Mouse (Mus musculus): ENCODE data around the gene Mettl5. TPM values are rescaled to one million over a fixed set of nuclear protein-coding genes. Genes with fewer than 3 reads are reported as not detected.
A peak's percentile ranks its signal among the peaks of the same experiment; 100 is the strongest.

Mettl5 gene
- polyA plus RNA-seq, 1 experiment from 2014 or later = 27.8 TPM

GRCm38 (mm10) chr2:69862117-69862657 lies 23.2 kb downstream of the Mettl5 start:
- Histone ChIP-seq H3K27me3 (ENCODE audit: insufficient read depth, low read length) (no peaks in the 10 kb centered on the region), H3K9me3 (ENCODE audit: low read length) (no peaks in the 10 kb centered on the region), H3K4me1 (ENCODE audit: insufficient read depth) (peaks cover 11% of the 10 kb centered on the region), H3K4me3 (ENCODE audit: low read depth, low read length) (peak overlapping the region; percentile 99), H3K9ac (replicated peaks) (peak overlapping the region; percentile 100), H3K4me2 (ENCODE audit: low read depth, low read length) (peak overlapping the region; percentile 90), H3K27ac (ENCODE audit: low read depth) (peak overlapping the region; percentile 96), H3K36me3 (replicated peaks; ENCODE audit: insufficient read depth, low read length) (peaks cover 14% of the 10 kb centered on the region)
- no peak; the same call in 1 of the 2 replicates for ATAC-seq
- no peak for DNase-seq
- TF ChIP-seq CTCF (IDR thresholded peaks at IDR 0.05; ENCODE audit: low read depth) (no peak), EP300 (IDR thresholded peaks at IDR 0.05; ENCODE audit: low read depth) (no peak)
- WGBS (ENCODE audit: insufficient replicate concordance) = 3% methylated on average over 13 of the region's 13 CpGs

- H3K27me3 ChIP-seq (ENCODE audit: insufficient read depth, low read length) = no peaks in the 10 kb centered on the region
- TF ChIP-seq CTCF (IDR thresholded peaks at IDR 0.05; ENCODE audit: low read depth) (no peak), EP300 (IDR thresholded peaks at IDR 0.05; ENCODE audit: low read depth) (no peak)
- DNase-seq (peak; percentile 95), ATAC-seq (peak; percentile 97)
- H3K4me3 ChIP-seq (ENCODE audit: low read depth, low read length) = peak within 1 kb of the TSS; percentile 99
- peaks cover 11% of the 10 kb centered on the region for H3K4me1 ChIP-seq (ENCODE audit: insufficient read depth)
- WGBS (ENCODE audit: insufficient replicate concordance) = under 1% methylated on average over 66 of the region's 66 CpGs
- no peaks in the 10 kb centered on the region for H3K9me3 ChIP-seq (ENCODE audit: low read length)
- H3K4me2 ChIP-seq (ENCODE audit: low read depth, low read length) = peak within 1 kb of the TSS; percentile 90
- peaks cover 11% of the 10 kb centered on the region for H3K36me3 ChIP-seq (replicated peaks; ENCODE audit: insufficient read depth, low read length)
- peak within 1 kb of the TSS; percentile 96 for H3K27ac ChIP-seq (ENCODE audit: low read depth)
- H3K9ac ChIP-seq (replicated peaks) = peak within 1 kb of the TSS; percentile 100
Observed at GRCm38 (mm10) chr2:69861485-69862091, 23.8 kb downstream of the Mettl5 start, which contains the start of gene Ssb. Gene Ssb (plus strand): TSS chr2:69861562.

- H3K36me3 ChIP-seq (replicated peaks; ENCODE audit: insufficient read depth, low read length) = peaks cover 7% of the 10 kb centered on the region
- peak overlapping the region; percentile 90 for H3K4me2 ChIP-seq (ENCODE audit: low read depth, low read length)
- WGBS (ENCODE audit: insufficient replicate concordance) = 5% methylated on average over 13 of the region's 13 CpGs
- H3K4me1 ChIP-seq (ENCODE audit: insufficient read depth) = peaks cover 11% of the 10 kb centered on the region
- H3K4me3 ChIP-seq (ENCODE audit: low read depth, low read length) = peak overlapping the region; percentile 99
- H3K9me3 ChIP-seq (ENCODE audit: low read length) = no peaks in the 10 kb centered on the region
- TF ChIP-seq CTCF (IDR thresholded peaks at IDR 0.05; ENCODE audit: low read depth) (no peak), EP300 (IDR thresholded peaks at IDR 0.05; ENCODE audit: low read depth) (no peak)
- H3K9ac ChIP-seq (replicated peaks) = peak overlapping the region; percentile 100
- ATAC-seq (peak; percentile 54), DNase-seq (peak; percentile 46)
- H3K27me3 ChIP-seq (ENCODE audit: insufficient read depth, low read length) = no peaks in the 10 kb centered on the region
- H3K27ac ChIP-seq (ENCODE audit: low read depth) = peak overlapping the region; percentile 96
Observed at GRCm38 (mm10) chr2:69860972-69861452, 24.4 kb downstream of the Mettl5 start.

GRCm38 (mm10) chr2:69857882-69858281 lies 27.5 kb downstream of the Mettl5 start:
- H3K9ac ChIP-seq (replicated peaks) = no peak overlapping the region
- H3K4me2 ChIP-seq (ENCODE audit: low read depth, low read length) = no peak overlapping the region
- H3K36me3 ChIP-seq (replicated peaks; ENCODE audit: insufficient read depth, low read length) = no peaks in the 10 kb centered on the region
- WGBS (ENCODE audit: insufficient replicate concordance) = 76% methylated on average over 1 of the region's 1 CpGs
- ATAC-seq (no peak), DNase-seq (no peak)
- H3K27me3 ChIP-seq (ENCODE audit: insufficient read depth, low read length) = no peaks in the 10 kb centered on the region
- peaks cover 12% of the 10 kb centered on the region for H3K4me1 ChIP-seq (ENCODE audit: insufficient read depth)
- H3K9me3 ChIP-seq (ENCODE audit: low read length) = no peaks in the 10 kb centered on the region
- H3K27ac ChIP-seq (ENCODE audit: low read depth) = no peak overlapping the region
- no peak overlapping the region for H3K4me3 ChIP-seq (ENCODE audit: low read depth, low read length)
- TF ChIP-seq EP300 (IDR thresholded peaks at IDR 0.05; ENCODE audit: low read depth) = no peak
- TF ChIP-seq CTCF (IDR thresholded peaks at IDR 0.05; ENCODE audit: low read depth) = peak; percentile 58

DNA sequence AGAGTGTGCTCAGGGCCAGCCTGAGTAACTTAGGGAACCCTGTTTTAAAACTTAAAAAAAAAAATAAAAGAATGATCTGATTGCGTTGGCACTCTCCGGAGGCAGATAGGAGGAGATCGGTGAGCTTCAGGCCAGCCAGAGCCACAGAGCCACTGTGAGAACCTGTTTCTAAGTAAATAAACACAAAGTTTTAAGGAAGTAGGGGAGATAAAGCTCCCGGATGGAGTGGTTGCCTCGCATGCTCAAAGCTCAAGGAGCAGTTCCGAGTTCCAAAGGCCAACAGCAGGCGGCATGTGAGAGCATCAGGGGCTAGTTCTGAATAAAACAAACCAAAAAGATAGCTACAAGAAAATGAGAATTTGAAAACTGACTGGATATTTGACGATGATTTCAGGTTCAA lies 29.0 kb downstream of the Mettl5 start:
- DNase-seq (peak; percentile 51), ATAC-seq (no peak)
- Histone ChIP-seq H3K4me2 (ENCODE audit: low read depth, low read length) (no peak overlapping the region), H3K27me3 (ENCODE audit: insufficient read depth, low read length) (no peaks in the 10 kb centered on the region), H3K36me3 (replicated peaks; ENCODE audit: insufficient read depth, low read length) (no peaks in the 10 kb centered on the region), H3K9me3 (ENCODE audit: low read length) (no peaks in the 10 kb centered on the region), H3K4me3 (ENCODE audit: low read depth, low read length) (no peak overlapping the region), H3K27ac (ENCODE audit: low read depth) (no peak overlapping the region), H3K9ac (replicated peaks) (no peak overlapping the region), H3K4me1 (ENCODE audit: insufficient read depth) (peaks cover 8% of the 10 kb centered on the region)
- WGBS (ENCODE audit: insufficient replicate concordance) = 19% methylated on average over 8 of the region's 8 CpGs
- TF ChIP-seq CTCF (IDR thresholded peaks at IDR 0.05; ENCODE audit: low read depth) (peak; percentile 54), EP300 (IDR thresholded peaks at IDR 0.05; ENCODE audit: low read depth) (no peak)

GRCm38 (mm10) chr2:69851427-69852058 lies 33.9 kb downstream of the Mettl5 start:
- TF ChIP-seq EP300 (IDR thresholded peaks at IDR 0.05; ENCODE audit: low read depth) (no peak), CTCF (IDR thresholded peaks at IDR 0.05; ENCODE audit: low read depth) (peak; percentile 65)
- no peak overlapping the region for H3K4me2 ChIP-seq (ENCODE audit: low read depth, low read length)
- peak; percentile 68 for ATAC-seq
- peaks cover 7% of the 10 kb centered on the region; the same call in 1 of the 2 replicates for H3K4me1 ChIP-seq (ENCODE audit: insufficient read depth)
- no peaks in the 10 kb centered on the region for H3K9me3 ChIP-seq (ENCODE audit: low read length)
- peak; percentile 37 for DNase-seq
- no peak overlapping the region for H3K9ac ChIP-seq (replicated peaks)
- no peak overlapping the region for H3K4me3 ChIP-seq (ENCODE audit: low read depth, low read length)
- 66% methylated on average over 2 of the region's 2 CpGs for WGBS (ENCODE audit: insufficient replicate concordance)
- no peak overlapping the region for H3K27ac ChIP-seq (ENCODE audit: low read depth)
- H3K27me3 ChIP-seq (ENCODE audit: insufficient read depth, low read length) = no peaks in the 10 kb centered on the region
- no peaks in the 10 kb centered on the region for H3K36me3 ChIP-seq (replicated peaks; ENCODE audit: insufficient read depth, low read length)
